Mouse (Mus musculus): ENCODE measurements around the gene Col4a1. TPM values are rescaled to one million over a fixed set of nuclear protein-coding genes. Genes with fewer than 3 reads are reported as not detected.

Col4a1 gene
- polyA plus RNA-seq, 1 experiment from 2014 or later: 154 TPM

- Histone ChIP-seq H3K36me3 (no peaks in the 10 kb centered on the region; the same call in 1 of the 2 replicates), H3K4me2 (replicated peaks) (no peak overlapping the region), H3K4me1 (no peaks in the 10 kb centered on the region), H3K9me3 (no peaks in the 10 kb centered on the region), H3K27me3 (replicated peaks) (no peaks in the 10 kb centered on the region), H3K4me3 (no peak overlapping the region), H3K27ac (no peak overlapping the region), H3K9ac (no peak overlapping the region)
- 45% methylated on average over 10 of the region's 10 CpGs for WGBS
- no peak for ATAC-seq (ENCODE audit: low FRiP score, low read depth)
Measured at GRCm38 (mm10) chr8:11234151-11234878, 78.3 kb downstream of the Col4a1 start.

- Histone ChIP-seq H3K9ac (no peak overlapping the region), H3K4me1 (no peaks in the 10 kb centered on the region), H3K36me3 (no peaks in the 10 kb centered on the region; the same call in 1 of the 2 replicates), H3K9me3 (no peaks in the 10 kb centered on the region), H3K27ac (no peak overlapping the region), H3K27me3 (replicated peaks) (no peaks in the 10 kb centered on the region), H3K4me2 (replicated peaks) (no peak overlapping the region), H3K4me3 (no peak overlapping the region)
- no peak for ATAC-seq (ENCODE audit: low FRiP score, low read depth)
- WGBS: 42% methylated on average over 4 of the region's 4 CpGs
Measured at GRCm38 (mm10) chr8:11233009-11233408, 79.6 kb downstream of the Col4a1 start.

GRCm38 (mm10) chr8:11230277-11230676 lies 82.3 kb downstream of the Col4a1 start:
- Histone ChIP-seq H3K9ac (no peak overlapping the region), H3K4me3 (no peak overlapping the region), H3K4me2 (replicated peaks) (no peak overlapping the region), H3K27ac (no peak overlapping the region), H3K36me3 (no peaks in the 10 kb centered on the region; the same call in 1 of the 2 replicates), H3K27me3 (replicated peaks) (no peaks in the 10 kb centered on the region), H3K4me1 (no peaks in the 10 kb centered on the region), H3K9me3 (no peaks in the 10 kb centered on the region)
- no peak for ATAC-seq (ENCODE audit: low FRiP score, low read depth)
- 23% methylated on average over 4 of the region's 4 CpGs for WGBS

- Histone ChIP-seq H3K9ac (no peak overlapping the region), H3K4me3 (no peak overlapping the region), H3K4me2 (replicated peaks) (no peak overlapping the region), H3K27me3 (replicated peaks) (no peaks in the 10 kb centered on the region), H3K36me3 (0 out of 2 replicates have a peak, but pooled peaks cover 4% of the 10 kb centered on the region), H3K9me3 (no peaks in the 10 kb centered on the region), H3K4me1 (no peaks in the 10 kb centered on the region), H3K27ac (no peak overlapping the region)
- ATAC-seq (ENCODE audit: low FRiP score, low read depth): no peak
- WGBS: 61% methylated on average over 7 of the region's 7 CpGs
Measured at GRCm38 (mm10) chr8:11227421-11227820, 85.2 kb downstream of the Col4a1 start.

GRCm38 (mm10) chr8:11225577-11226434 lies 86.8 kb downstream of the Col4a1 start:
- Histone ChIP-seq H3K27me3 (replicated peaks) (no peaks in the 10 kb centered on the region), H3K9ac (no peak overlapping the region), H3K4me2 (replicated peaks) (no peak overlapping the region), H3K4me3 (no peak overlapping the region), H3K4me1 (no peaks in the 10 kb centered on the region), H3K27ac (no peak overlapping the region), H3K9me3 (no peaks in the 10 kb centered on the region), H3K36me3 (0 out of 2 replicates have a peak, but pooled peaks cover 4% of the 10 kb centered on the region)
- ATAC-seq (ENCODE audit: low FRiP score, low read depth): no peak
- WGBS: 86% methylated on average over 13 of the region's 13 CpGs

GRCm38 (mm10) chr8:11224178-11224577 lies 88.4 kb downstream of the Col4a1 start:
- 74% methylated on average over 7 of the region's 7 CpGs for WGBS
- H3K27ac ChIP-seq: no peak overlapping the region
- 0 out of 2 replicates have a peak, but pooled peaks cover 4% of the 10 kb centered on the region for H3K36me3 ChIP-seq

GRCm38 (mm10) chr8:11221353-11221752 lies 91.3 kb downstream of the Col4a1 start:
- H3K9me3 ChIP-seq: no peaks in the 10 kb centered on the region
- H3K27ac ChIP-seq: no peak overlapping the region
- 91% methylated on average over 5 of the region's 5 CpGs for WGBS
- H3K27me3 ChIP-seq (replicated peaks): no peaks in the 10 kb centered on the region
- H3K36me3 ChIP-seq: 0 out of 2 replicates have a peak, but pooled peaks cover 4% of the 10 kb centered on the region
- no peaks in the 10 kb centered on the region for H3K4me1 ChIP-seq
- no peak for ATAC-seq (ENCODE audit: low FRiP score, low read depth)
- H3K4me3 ChIP-seq: no peak overlapping the region
- no peak overlapping the region for H3K9ac ChIP-seq
- no peak overlapping the region for H3K4me2 ChIP-seq (replicated peaks)

More at GRCm38 (mm10) chr8:11224178-11224577, 88.4 kb downstream of the Col4a1 start:
- H3K9me3 ChIP-seq: no peaks in the 10 kb centered on the region
- H3K4me1 ChIP-seq: no peaks in the 10 kb centered on the region
- no peaks in the 10 kb centered on the region for H3K27me3 ChIP-seq (replicated peaks)
- no peak for ATAC-seq (ENCODE audit: low FRiP score, low read depth)
- no peak overlapping the region for H3K4me2 ChIP-seq (replicated peaks)
- no peak overlapping the region for H3K9ac ChIP-seq
- H3K4me3 ChIP-seq: no peak overlapping the region

- H3K9me3 ChIP-seq: no peaks in the 10 kb centered on the region
- H3K27ac ChIP-seq: no peak overlapping the region
- H3K36me3 ChIP-seq: 0 out of 2 replicates have a peak, but pooled peaks cover 4% of the 10 kb centered on the region
- 93% methylated on average over 6 of the region's 6 CpGs for WGBS
- no peaks in the 10 kb centered on the region for H3K4me1 ChIP-seq
- H3K4me2 ChIP-seq (replicated peaks): no peak overlapping the region
- H3K27me3 ChIP-seq (replicated peaks): no peaks in the 10 kb centered on the region
- no peak overlapping the region for H3K9ac ChIP-seq
- ATAC-seq (ENCODE audit: low FRiP score, low read depth): no peak
- no peak overlapping the region for H3K4me3 ChIP-seq
Measured at GRCm38 (mm10) chr8:11219282-11219681, 93.3 kb downstream of the Col4a1 start.

GRCm38 (mm10) chr8:11215231-11215630 lies 97.4 kb downstream of the Col4a1 start:
- no peaks in the 10 kb centered on the region for H3K9me3 ChIP-seq
- no peak overlapping the region for H3K4me3 ChIP-seq
- no peak overlapping the region for H3K27ac ChIP-seq
- H3K9ac ChIP-seq: no peak overlapping the region
- H3K4me2 ChIP-seq (replicated peaks): no peak overlapping the region
- H3K4me1 ChIP-seq: no peaks in the 10 kb centered on the region
- ATAC-seq (ENCODE audit: low FRiP score, low read depth): peak; percentile 66; the same call in 1 of the 2 replicates
- 31% methylated on average over 1 of the region's 1 CpGs for WGBS
- no peaks in the 10 kb centered on the region for H3K36me3 ChIP-seq
- no peaks in the 10 kb centered on the region for H3K27me3 ChIP-seq (replicated peaks)

GRCm38 (mm10) chr8:11206509-11206908 lies 106.1 kb downstream of the Col4a1 start:
- no peaks in the 10 kb centered on the region for H3K27me3 ChIP-seq (replicated peaks)
- peaks cover 7% of the 10 kb centered on the region; the same call in 1 of the 2 replicates for H3K4me1 ChIP-seq
- no peak for ATAC-seq (ENCODE audit: low FRiP score, low read depth)
- H3K9me3 ChIP-seq: no peaks in the 10 kb centered on the region
- H3K4me2 ChIP-seq (replicated peaks): no peak overlapping the region
- H3K9ac ChIP-seq: no peak overlapping the region
- H3K36me3 ChIP-seq: no peaks in the 10 kb centered on the region
- 80% methylated on average over 8 of the region's 8 CpGs for WGBS
- no peak overlapping the region for H3K4me3 ChIP-seq
- H3K27ac ChIP-seq: no peak overlapping the region

- Histone ChIP-seq H3K9me3 (no peaks in the 10 kb centered on the region), H3K27ac (no peak overlapping the region), H3K9ac (no peak overlapping the region), H3K4me3 (no peak overlapping the region), H3K4me2 (replicated peaks) (no peak overlapping the region), H3K36me3 (no peaks in the 10 kb centered on the region), H3K27me3 (replicated peaks) (no peaks in the 10 kb centered on the region), H3K4me1 (peaks cover 7% of the 10 kb centered on the region; the same call in 1 of the 2 replicates)
- 91% methylated on average over 9 of the region's 9 CpGs for WGBS
- no peak for ATAC-seq (ENCODE audit: low FRiP score, low read depth)
Measured at GRCm38 (mm10) chr8:11205532-11205931, 107.1 kb downstream of the Col4a1 start.

Measured in neural tube, embryonic 12.5 days (tissue).